Mouse (Mus musculus) cerebellum, adult 11 months (tissue): Measurements from ENCODE around the gene Mrpl53.
A peak's percentile ranks its signal among the peaks of the same experiment; 100 is the strongest.
"Not testable (repeated sequence)": the region's sequence is repeated elsewhere in the genome, so short reads cannot be mapped to it uniquely, and the experiment has no call there.

Experiments
- DNase-seq: peaks from one replicate; pipeline ENCODE4 v3.0.0; 2022

Mrpl53 gene

GRCm38 (mm10) chr6:83155552-83156238 is 46.9 kb downstream of the Mrpl53 start:
- DNase-seq: no peak

- DNase-seq: peak; percentile 61
Measured at GRCm38 (mm10) chr6:83156259-83156684, 47.4 kb downstream of the Mrpl53 start, which contains the start of the genes Wdr54 and 1700003E16Rik. Gene Wdr54 (minus strand): TSS chr6:83156397. Gene 1700003E16Rik (plus strand): TSS chr6:83156404.

GRCm38 (mm10) chr6:83159456-83159855 is 50.6 kb downstream of the Mrpl53 start:
- not testable (repeated sequence) for DNase-seq
